Mouse (Mus musculus) right cerebral cortex, postnatal 36 days (tissue): ENCODE measurements at regions not wholly inside any gene's neighbourhood (a gene's known extent, or its start where the extent isn't known, plus 50 kb on each side); places are given as distances from the start of the nearest gene placed in this dataset.

Source experiments
- DNase-seq, 2 experiments: peaks; one replicate each; pipeline ENCODE4 v3.0.0; 2022; ENCODE audit warnings: low spot score in 2 of 2, mixed read lengths in 1 of 2

DNA sequence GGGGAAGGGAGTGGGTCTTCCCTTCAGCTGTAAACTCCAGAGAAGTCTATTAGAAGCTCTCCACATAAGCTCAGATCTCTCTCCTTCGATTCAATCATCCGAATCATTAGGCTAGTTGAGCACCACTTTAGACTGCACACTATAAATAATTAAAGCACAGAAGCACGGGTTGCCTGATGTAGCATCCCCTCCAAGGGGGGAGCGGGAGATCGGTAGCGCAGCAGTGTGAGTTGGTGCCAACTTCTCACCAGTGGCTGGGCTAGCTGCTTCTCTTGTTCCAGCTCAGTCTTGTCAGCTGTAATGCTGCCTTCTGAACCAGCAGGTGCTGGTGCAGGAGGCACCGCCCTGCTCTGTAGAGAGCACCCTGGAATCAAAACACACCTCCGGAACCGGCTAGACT lies 78.6 kb downstream of the A830031A19Rik start:
- no peak for DNase-seq

DNA sequence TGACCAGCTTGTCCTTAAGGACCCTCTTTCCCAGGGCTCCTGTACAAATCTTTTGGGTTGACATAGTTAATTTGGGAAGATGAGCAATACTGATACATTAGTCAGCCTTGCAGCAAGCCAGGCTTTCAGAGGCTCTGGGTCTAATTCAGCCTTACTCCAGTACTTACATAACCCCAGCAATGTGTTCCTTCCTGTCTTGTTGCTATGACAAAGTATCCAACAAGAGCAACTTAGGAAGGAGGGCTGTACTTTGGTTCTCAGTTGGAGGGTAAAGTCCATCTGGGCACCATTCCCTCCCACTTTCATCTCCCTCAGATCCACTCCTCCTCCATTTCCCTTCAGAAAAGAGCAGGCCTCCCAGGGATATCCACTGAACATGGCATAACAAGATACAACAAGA lies 80.7 kb downstream of the A830031A19Rik start:
- no peak for DNase-seq

DNA sequence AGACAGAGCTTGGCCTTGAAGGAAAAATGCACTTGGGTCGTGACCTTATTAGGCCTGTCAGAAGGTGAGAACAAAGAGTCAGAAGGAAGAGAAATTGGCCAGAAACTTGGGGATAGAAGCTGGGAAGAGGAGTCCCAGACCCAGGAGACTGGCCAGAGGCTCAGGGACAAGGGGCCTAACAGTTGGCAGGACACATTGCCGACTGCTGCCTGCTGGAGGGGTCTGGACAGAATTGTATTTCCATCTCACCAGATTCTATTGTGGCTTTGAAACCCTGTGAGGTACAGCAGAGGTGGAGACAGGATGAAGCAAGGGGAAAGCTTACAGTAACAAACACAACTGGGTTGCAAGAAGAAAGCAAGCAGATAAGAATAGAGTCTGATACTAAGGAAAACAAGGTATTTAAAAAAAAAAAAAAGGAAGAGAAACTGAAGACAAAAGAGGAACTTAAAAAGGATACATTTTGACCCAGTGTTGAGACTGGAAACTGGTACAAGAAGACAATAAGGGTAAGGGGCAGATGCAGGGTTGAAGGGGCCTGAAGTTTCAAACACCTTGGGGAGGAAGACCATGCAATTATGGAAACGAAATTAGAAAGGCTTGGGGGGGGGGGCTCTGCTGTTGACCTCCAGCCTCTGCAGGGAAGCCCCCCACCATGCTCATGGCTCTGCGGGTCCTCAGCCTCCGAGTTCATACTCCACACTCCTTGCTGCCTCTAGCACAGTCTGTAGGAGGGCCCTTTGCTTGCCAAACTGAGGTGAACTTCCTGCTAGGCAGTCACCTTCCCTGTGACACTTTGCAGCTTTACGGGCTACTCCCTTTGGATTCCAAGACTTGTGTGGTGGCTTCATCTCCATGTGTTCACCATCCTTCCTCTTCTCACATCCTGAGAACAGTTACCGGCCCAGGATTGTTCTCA lies 87.1 kb downstream of the A830031A19Rik start:
- DNase-seq = no peak

GRCm38 (mm10) chr11:23985231-23985630 lies 89.6 kb downstream of the A830031A19Rik start:
- no peak for DNase-seq

DNA sequence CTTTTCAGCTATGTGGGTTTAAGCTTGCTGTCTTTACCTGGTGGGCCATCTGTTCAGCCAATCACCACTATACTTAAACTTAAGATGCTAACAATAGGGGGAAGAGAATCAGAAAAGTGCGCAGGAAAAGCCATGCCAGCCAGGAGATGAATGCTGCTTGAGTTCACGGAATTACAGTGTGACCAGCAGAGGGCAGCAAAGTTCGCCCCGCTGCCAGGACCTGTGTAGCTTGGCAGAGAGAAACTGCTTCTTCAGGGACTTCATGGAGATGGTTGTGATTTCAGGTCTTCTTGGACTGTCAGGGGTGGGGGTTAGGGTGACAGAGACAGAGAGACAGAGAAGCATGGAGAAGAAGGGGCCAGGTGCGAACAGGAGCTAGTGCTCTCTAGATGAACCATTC lies 84.3 kb upstream of the Papolg start:
- peak; percentile 69 to 75 for DNase-seq

- DNase-seq = peak in 1 of 2 experiments; percentile 22
Observed at GRCm38 (mm10) chr11:23978300-23978699, 83.2 kb upstream of the Papolg start.

DNA sequence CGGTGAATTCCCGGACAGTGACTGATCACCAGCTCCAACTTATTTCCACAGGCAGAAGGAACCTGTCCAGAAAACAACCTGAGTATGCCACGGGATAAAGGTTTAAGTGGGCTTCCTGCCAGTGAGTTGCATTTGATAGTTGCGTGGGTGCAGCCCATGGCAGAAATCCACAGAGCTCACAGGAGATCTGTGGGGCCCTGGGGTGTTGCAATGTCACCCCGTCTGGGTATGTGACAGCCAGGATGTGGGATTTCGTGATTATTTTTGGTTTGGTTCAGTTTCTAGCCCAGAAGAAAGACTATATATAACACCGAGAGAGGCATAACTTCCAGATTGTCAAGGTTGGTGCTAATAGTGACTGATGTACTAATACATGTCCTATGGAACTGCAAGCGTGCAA lies 82.0 kb upstream of the Papolg start:
- peak; percentile 27 to 28 for DNase-seq

- DNase-seq = no peak
Observed at GRCm38 (mm10) chr11:23954323-23954722, 59.3 kb upstream of the Papolg start.

DNA sequence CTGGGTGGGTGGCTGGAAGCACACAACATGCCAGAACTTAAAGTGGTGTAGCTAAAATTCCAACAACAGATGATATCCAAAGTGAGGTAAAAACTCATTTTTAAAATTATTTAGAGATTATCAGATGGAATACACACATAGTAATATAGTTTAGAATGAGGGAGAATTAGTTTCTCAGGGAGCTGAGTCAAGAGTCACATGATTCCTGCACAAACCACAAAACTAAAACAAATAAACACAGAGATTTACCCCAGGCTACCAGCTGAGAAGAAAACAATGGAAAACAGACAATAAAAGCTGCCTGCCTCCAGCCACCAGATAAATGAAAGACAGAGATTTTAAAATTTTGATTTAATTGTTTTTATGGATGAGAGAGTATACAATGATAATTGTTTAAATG lies 50.9 kb upstream of the Papolg start:
- DNase-seq = no peak
